Mouse (Mus musculus): ENCODE measurements around the gene Prim2. TPM values are rescaled to one million over a fixed set of nuclear protein-coding genes. Genes with fewer than 3 reads are reported as not detected.

Gene Prim2
- polyA plus RNA-seq, 1 experiment from 2014 or later, result 32.2 TPM

- Histone ChIP-seq H3K9ac (no peak overlapping the region), H3K4me3 (no peak overlapping the region), H3K36me3 (no peaks in the 10 kb centered on the region), H3K27me3 (replicated peaks) (no peaks in the 10 kb centered on the region), H3K27ac (no peak overlapping the region), H3K4me2 (replicated peaks) (no peak overlapping the region), H3K4me1 (no peaks in the 10 kb centered on the region), H3K9me3 (no peaks in the 10 kb centered on the region)
- no peak for ATAC-seq (ENCODE audit: low FRiP score, low read depth)
- WGBS, result 73% methylated on average over 6 of the region's 6 CpGs
Observed at GRCm38 (mm10) chr1:33490220-33490619, 179.4 kb downstream of the Prim2 start.

- H3K4me1 ChIP-seq, result no peaks in the 10 kb centered on the region
- H3K9me3 ChIP-seq, result no peaks in the 10 kb centered on the region
- no peak for ATAC-seq (ENCODE audit: low FRiP score, low read depth)
- H3K27me3 ChIP-seq (replicated peaks), result no peaks in the 10 kb centered on the region
- H3K9ac ChIP-seq, result no peak overlapping the region
- no peak overlapping the region for H3K27ac ChIP-seq
- H3K36me3 ChIP-seq, result no peaks in the 10 kb centered on the region
- WGBS, result 95% methylated on average over 5 of the region's 5 CpGs
- no peak overlapping the region for H3K4me3 ChIP-seq
- no peak overlapping the region for H3K4me2 ChIP-seq (replicated peaks)
Observed at GRCm38 (mm10) chr1:33488372-33488771, 181.2 kb downstream of the Prim2 start.

GRCm38 (mm10) chr1:33483746-33484145, 185.8 kb downstream of the Prim2 start:
- no peak overlapping the region for H3K4me3 ChIP-seq
- no peaks in the 10 kb centered on the region for H3K9me3 ChIP-seq
- no peak overlapping the region for H3K4me2 ChIP-seq (replicated peaks)
- no peak for ATAC-seq (ENCODE audit: low FRiP score, low read depth)
- H3K4me1 ChIP-seq, result no peaks in the 10 kb centered on the region
- no peak overlapping the region for H3K27ac ChIP-seq
- no peak overlapping the region for H3K9ac ChIP-seq
- WGBS, result 82% methylated on average over 3 of the region's 3 CpGs
- H3K27me3 ChIP-seq (replicated peaks), result no peaks in the 10 kb centered on the region
- H3K36me3 ChIP-seq, result no peaks in the 10 kb centered on the region

- no peak overlapping the region for H3K4me3 ChIP-seq
- peak; percentile 41; the same call in 1 of the 2 replicates for ATAC-seq (ENCODE audit: low FRiP score, low read depth)
- H3K4me1 ChIP-seq, result no peaks in the 10 kb centered on the region
- H3K9ac ChIP-seq, result no peak overlapping the region
- no peaks in the 10 kb centered on the region for H3K9me3 ChIP-seq
- H3K4me2 ChIP-seq (replicated peaks), result no peak overlapping the region
- H3K36me3 ChIP-seq, result no peaks in the 10 kb centered on the region
- no peak overlapping the region for H3K27ac ChIP-seq
- 85% methylated on average over 7 of the region's 7 CpGs for WGBS
- H3K27me3 ChIP-seq (replicated peaks), result no peaks in the 10 kb centered on the region
Observed at GRCm38 (mm10) chr1:33480382-33480781, 189.2 kb downstream of the Prim2 start.

- Histone ChIP-seq H3K4me2 (replicated peaks) (no peak overlapping the region), H3K9me3 (no peaks in the 10 kb centered on the region), H3K36me3 (no peaks in the 10 kb centered on the region), H3K4me3 (no peak overlapping the region), H3K9ac (no peak overlapping the region), H3K4me1 (no peaks in the 10 kb centered on the region), H3K27ac (no peak overlapping the region), H3K27me3 (replicated peaks) (no peaks in the 10 kb centered on the region)
- WGBS, result 92% methylated on average over 6 of the region's 6 CpGs
- ATAC-seq (ENCODE audit: low FRiP score, low read depth), result no peak
Observed at GRCm38 (mm10) chr1:33471069-33471468, 198.5 kb downstream of the Prim2 start.

GRCm38 (mm10) chr1:33470222-33470621, 199.4 kb downstream of the Prim2 start:
- Histone ChIP-seq H3K4me2 (replicated peaks) (no peak overlapping the region), H3K9ac (no peak overlapping the region), H3K36me3 (no peaks in the 10 kb centered on the region), H3K27ac (no peak overlapping the region), H3K4me1 (no peaks in the 10 kb centered on the region), H3K27me3 (replicated peaks) (no peaks in the 10 kb centered on the region), H3K4me3 (no peak overlapping the region), H3K9me3 (no peaks in the 10 kb centered on the region)
- ATAC-seq (ENCODE audit: low FRiP score, low read depth), result no peak
- WGBS, result 93% methylated on average over 8 of the region's 8 CpGs

- H3K36me3 ChIP-seq, result no peaks in the 10 kb centered on the region
- H3K4me1 ChIP-seq, result no peaks in the 10 kb centered on the region
- no peak for ATAC-seq (ENCODE audit: low FRiP score, low read depth)
- WGBS, result 59% methylated on average over 5 of the region's 5 CpGs
- no peak overlapping the region for H3K4me2 ChIP-seq (replicated peaks)
- H3K9me3 ChIP-seq, result no peaks in the 10 kb centered on the region
- H3K9ac ChIP-seq, result no peak overlapping the region
- H3K27ac ChIP-seq, result no peak overlapping the region
- no peaks in the 10 kb centered on the region for H3K27me3 ChIP-seq (replicated peaks)
- H3K4me3 ChIP-seq, result no peak overlapping the region
Observed at GRCm38 (mm10) chr1:33464234-33464633, 205.4 kb downstream of the Prim2 start.

- ATAC-seq (ENCODE audit: low FRiP score, low read depth), result no peak
- no peaks in the 10 kb centered on the region for H3K36me3 ChIP-seq
- no peak overlapping the region for H3K4me3 ChIP-seq
- H3K9ac ChIP-seq, result no peak overlapping the region
- no peak overlapping the region for H3K27ac ChIP-seq
- H3K4me2 ChIP-seq (replicated peaks), result no peak overlapping the region
- WGBS, result 84% methylated on average over 8 of the region's 8 CpGs
- H3K27me3 ChIP-seq (replicated peaks), result no peaks in the 10 kb centered on the region
- H3K9me3 ChIP-seq, result no peaks in the 10 kb centered on the region
- no peaks in the 10 kb centered on the region for H3K4me1 ChIP-seq
Observed at GRCm38 (mm10) chr1:33460703-33461102, 208.9 kb downstream of the Prim2 start.

- Histone ChIP-seq H3K4me2 (replicated peaks) (no peak overlapping the region), H3K27me3 (replicated peaks) (no peaks in the 10 kb centered on the region), H3K9me3 (no peaks in the 10 kb centered on the region), H3K9ac (no peak overlapping the region), H3K27ac (no peak overlapping the region), H3K4me1 (no peaks in the 10 kb centered on the region), H3K36me3 (no peaks in the 10 kb centered on the region), H3K4me3 (no peak overlapping the region)
- WGBS, result 75% methylated on average over 3 of the region's 3 CpGs
- ATAC-seq (ENCODE audit: low FRiP score, low read depth), result no peak
Observed at GRCm38 (mm10) chr1:33460262-33460661, 209.3 kb downstream of the Prim2 start.

GRCm38 (mm10) chr1:33458950-33459349, 210.6 kb downstream of the Prim2 start:
- no peak for ATAC-seq (ENCODE audit: low FRiP score, low read depth)
- whole genome bisulfite sequencing, result 75% methylated on average over 3 of the region's 3 CpGs
- no peak overlapping the region for H3K4me2 ChIP-seq (replicated peaks)
- no peaks in the 10 kb centered on the region for H3K9me3 ChIP-seq
- no peaks in the 10 kb centered on the region for H3K27me3 ChIP-seq (replicated peaks)
- no peak overlapping the region for H3K4me3 ChIP-seq
- H3K27ac ChIP-seq, result no peak overlapping the region
- H3K9ac ChIP-seq, result no peak overlapping the region
- no peaks in the 10 kb centered on the region for H3K4me1 ChIP-seq
- no peaks in the 10 kb centered on the region for H3K36me3 ChIP-seq

- H3K4me1 ChIP-seq, result no peaks in the 10 kb centered on the region
- no peak overlapping the region for H3K4me3 ChIP-seq
- WGBS, result 91% methylated on average over 6 of the region's 6 CpGs
- no peaks in the 10 kb centered on the region for H3K9me3 ChIP-seq
- no peaks in the 10 kb centered on the region for H3K36me3 ChIP-seq
- H3K9ac ChIP-seq, result no peak overlapping the region
- no peak overlapping the region for H3K27ac ChIP-seq
- no peak for ATAC-seq (ENCODE audit: low FRiP score, low read depth)
- no peaks in the 10 kb centered on the region for H3K27me3 ChIP-seq (replicated peaks)
- H3K4me2 ChIP-seq (replicated peaks), result no peak overlapping the region
Observed at GRCm38 (mm10) chr1:33454251-33454650, 215.3 kb downstream of the Prim2 start.

- H3K4me1 ChIP-seq, result no peaks in the 10 kb centered on the region
- 93% methylated on average over 9 of the region's 9 CpGs for WGBS
Observed at GRCm38 (mm10) chr1:33453299-33453698, 216.3 kb downstream of the Prim2 start.

GRCm38 (mm10) chr1:33447179-33447578, 222.4 kb downstream of the Prim2 start:
- H3K9ac ChIP-seq, result no peak overlapping the region
- 74% methylated on average over 4 of the region's 4 CpGs for WGBS
- ATAC-seq (ENCODE audit: low FRiP score, low read depth), result no peak
- no peak overlapping the region for H3K4me3 ChIP-seq
- H3K9me3 ChIP-seq, result no peaks in the 10 kb centered on the region
- no peaks in the 10 kb centered on the region for H3K27me3 ChIP-seq (replicated peaks)
- H3K4me1 ChIP-seq, result no peaks in the 10 kb centered on the region
- H3K27ac ChIP-seq, result no peak overlapping the region
- H3K36me3 ChIP-seq, result no peaks in the 10 kb centered on the region
- H3K4me2 ChIP-seq (replicated peaks), result no peak overlapping the region

More at GRCm38 (mm10) chr1:33453299-33453698, 216.3 kb downstream of the Prim2 start:
- H3K4me2 ChIP-seq (replicated peaks), result no peak overlapping the region
- no peaks in the 10 kb centered on the region for H3K27me3 ChIP-seq (replicated peaks)
- no peak for ATAC-seq (ENCODE audit: low FRiP score, low read depth)
- H3K36me3 ChIP-seq, result no peaks in the 10 kb centered on the region
- no peak overlapping the region for H3K4me3 ChIP-seq
- no peak overlapping the region for H3K27ac ChIP-seq
- no peaks in the 10 kb centered on the region for H3K9me3 ChIP-seq
- H3K9ac ChIP-seq, result no peak overlapping the region
